Mouse (Mus musculus) ZHBTc4 (cell line): ENCODE results near the gene Dclk1.

Experiments
- DNase-seq: peaks from one replicate; pipeline ENCODE4 v3.0.0-alpha.2; 2011; ENCODE audit warnings: low read depth, low spot score

The Dclk1 gene

GRCm38 (mm10) chr3:55539811-55540293 lies 297.7 kb downstream of the Dclk1 start:
- no peak for DNase-seq

- no peak for DNase-seq
Measured at GRCm38 (mm10) chr3:55540406-55541140, 298.4 kb downstream of the Dclk1 start.

- DNase-seq = no peak
Measured at GRCm38 (mm10) chr3:55541799-55542198, 299.6 kb downstream of the Dclk1 start.

GRCm38 (mm10) chr3:55542310-55542709 lies 300.1 kb downstream of the Dclk1 start:
- peak; percentile 13 for DNase-seq

- no peak for DNase-seq
Measured at GRCm38 (mm10) chr3:55542947-55543346, 300.8 kb downstream of the Dclk1 start.

- no peak for DNase-seq
Measured at GRCm38 (mm10) chr3:55543929-55544684, 301.9 kb downstream of the Dclk1 start.

GRCm38 (mm10) chr3:55545296-55545695 lies 303.1 kb downstream of the Dclk1 start:
- DNase-seq = no peak

- no peak for DNase-seq
Measured at GRCm38 (mm10) chr3:55545916-55546315, 303.8 kb downstream of the Dclk1 start.

- no peak for DNase-seq
Measured at GRCm38 (mm10) chr3:55547106-55547505, 304.9 kb downstream of the Dclk1 start.

GRCm38 (mm10) chr3:55549376-55549775 lies 307.2 kb downstream of the Dclk1 start:
- no peak for DNase-seq

GRCm38 (mm10) chr3:55550962-55551361 lies 308.8 kb downstream of the Dclk1 start:
- no peak for DNase-seq

GRCm38 (mm10) chr3:55551912-55552311 lies 309.7 kb downstream of the Dclk1 start:
- no peak for DNase-seq

GRCm38 (mm10) chr3:55553031-55553430 lies 310.9 kb downstream of the Dclk1 start:
- DNase-seq = no peak

- DNase-seq = no peak
Measured at GRCm38 (mm10) chr3:55555848-55556247, 313.7 kb downstream of the Dclk1 start.

GRCm38 (mm10) chr3:55558570-55558969 lies 316.4 kb downstream of the Dclk1 start:
- DNase-seq = no peak

GRCm38 (mm10) chr3:55567476-55567875 lies 325.3 kb downstream of the Dclk1 start:
- peak; percentile 15 for DNase-seq

GRCm38 (mm10) chr3:55569539-55569938 lies 327.4 kb downstream of the Dclk1 start:
- no peak for DNase-seq

- DNase-seq = no peak
Measured at GRCm38 (mm10) chr3:55571034-55571433, 328.9 kb downstream of the Dclk1 start.

- DNase-seq = no peak
Measured at GRCm38 (mm10) chr3:55571552-55572296, 329.6 kb downstream of the Dclk1 start.

GRCm38 (mm10) chr3:55572297-55572681 lies 330.1 kb downstream of the Dclk1 start:
- DNase-seq = no peak

GRCm38 (mm10) chr3:55574003-55574402 lies 331.8 kb downstream of the Dclk1 start:
- peak; percentile 39 for DNase-seq

GRCm38 (mm10) chr3:55587434-55587971 lies 345.3 kb downstream of the Dclk1 start:
- no peak for DNase-seq
